In genomic region chr8:128359521-128360318, GRCm38 (mm10) we compare ENCODE assay signal across 8 mouse cellular contexts. TPM values are rescaled to one million over a fixed set of nuclear protein-coding genes. Genes with fewer than 3 reads are reported as not detected.
DNase-seq lines count a peak whose midpoint lies in the region; ATAC-seq lines count a peak whose summit lies in the region.

No protein-coding gene starts in this region.

- no peaks in the 10 kb centered on the region for H3K27me3 ChIP-seq in kidney, embryonic 15.5 days
- no peaks in the 10 kb centered on the region for H3K27me3 ChIP-seq in stomach, embryonic 14.5 days (ENCODE audit: control insufficient read depth, insufficient read depth, low read length)

- H3K36me3 ChIP-seq in kidney, embryonic 15.5 days: peaks cover 8% of the 10 kb centered on the region; the same call in 1 of the 2 replicates
- H3K36me3 ChIP-seq in stomach, embryonic 14.5 days (ENCODE audit: control insufficient read depth, insufficient read depth, low read length): no peaks in the 10 kb centered on the region

- under 1% methylated on average over 40 of the region's 40 CpGs for WGBS in kidney, embryonic 15.5 days
- WGBS in stomach, embryonic 14.5 days: under 1% methylated on average over 40 of the region's 40 CpGs

- peak overlapping the region; percentile 96 for H3K4me3 ChIP-seq in brown adipose tissue, adult 24 weeks (ENCODE audit: insufficient read depth, low read depth, low read length)
- peak overlapping the region; percentile 95 for H3K4me3 ChIP-seq in kidney, embryonic 15.5 days (replicated peaks)
- H3K4me3 ChIP-seq in stomach, embryonic 14.5 days (ENCODE audit: low read depth, low read length): peak overlapping the region; percentile 66

- H3K27ac ChIP-seq in brown adipose tissue, adult 24 weeks (replicated peaks; ENCODE audit: low read depth, low read length): peak overlapping the region; percentile 98
- H3K27ac ChIP-seq in kidney, embryonic 15.5 days: peak overlapping the region; percentile 98
- peak overlapping the region; percentile 92 for H3K27ac ChIP-seq in stomach, embryonic 14.5 days (ENCODE audit: low read length)

- no peak for ATAC-seq in kidney, embryonic 15.5 days (replicated peaks; ENCODE audit: low FRiP score)
- no peak for ATAC-seq in stomach, embryonic 14.5 days (ENCODE audit: insufficient number of reproducible peaks, insufficient read depth, low FRiP score, low read depth)

- H3K4me1 ChIP-seq in brown adipose tissue, adult 24 weeks (ENCODE audit: control insufficient read depth, insufficient read depth, insufficient read length, low read length): peaks cover 7% of the 10 kb centered on the region; the same call in 1 of the 2 replicates
- peaks cover 57% of the 10 kb centered on the region for H3K4me1 ChIP-seq in kidney, embryonic 15.5 days
- H3K4me1 ChIP-seq in stomach, embryonic 14.5 days (ENCODE audit: control insufficient read depth, insufficient read depth, low read length): 0 out of 2 replicates have a peak, but pooled peaks cover 2% of the 10 kb centered on the region

- DNase-seq in adrenal gland, adult 18-20 months (ENCODE audit: low spot score in 2 of 2): peak; percentile 44 to 47
- DNase-seq in adrenal gland, adult 8-10 months: no peak
- DNase-seq in 416B (ENCODE audit: low read depth): peak; percentile 67
- DNase-seq in heart, adult 18-20 months: peak; percentile 51 to 67
- peak; percentile 64 for DNase-seq in lung, postnatal 10 days

- H3K4me2 ChIP-seq in kidney, embryonic 15.5 days: peak overlapping the region; percentile 92
- H3K4me2 ChIP-seq in stomach, embryonic 14.5 days (replicated peaks; ENCODE audit: low read depth, low read length): peak overlapping the region; percentile 99

- H3K9ac ChIP-seq in kidney, embryonic 15.5 days: peak overlapping the region; percentile 93
- H3K9ac ChIP-seq in stomach, embryonic 14.5 days (replicated peaks; ENCODE audit: low read depth, low read length): peak overlapping the region; percentile 70

- H3K9me3 ChIP-seq in kidney, embryonic 15.5 days (replicated peaks): no peaks in the 10 kb centered on the region
- H3K9me3 ChIP-seq in stomach, embryonic 14.5 days (ENCODE audit: control insufficient read depth, low read depth, low read length): no peaks in the 10 kb centered on the region

RNA-seq across cellular contexts. Expression of gene Nrp1, which starts 1.3 kb away (rescaled TPM):
- total RNA-seq in adrenal gland, adult 18-20 months (2021): 10 to 100 TPM; 72.6 to 94.3 TPM
- total RNA-seq in adrenal gland, adult 8-10 months (2022): 100 to 1,000 TPM in 2 of 4 experiments, 10 to 100 TPM in 2; 70.0 to 135 (median 99.1) TPM
- 56.0 and 73.5 TPM in 2 replicates for polyA plus RNA-seq in brown adipose tissue, adult 24 weeks (2012; ENCODE audit: insufficient read depth, insufficient read length, missing spikeins)
- 100 to 1,000 TPM in 1 of 2 experiments, 10 to 100 TPM in 1; 88.3 to 107 TPM for total RNA-seq in heart, adult 18-20 months (2021)
- 130 and 140 TPM in 2 replicates for polyA plus RNA-seq in kidney, embryonic 15.5 days (2015; fragmentation: Nextera tagmentation; extraction: Ambion mirVana)
- 62.2 and 70.4 TPM in 2 replicates for polyA plus RNA-seq in stomach, embryonic 14.5 days (2014; fragmentation: Nextera tagmentation; extraction: Ambion mirVana)
